Mouse (Mus musculus): ENCODE data around the gene Tbx21.

The Tbx21 gene

DNA sequence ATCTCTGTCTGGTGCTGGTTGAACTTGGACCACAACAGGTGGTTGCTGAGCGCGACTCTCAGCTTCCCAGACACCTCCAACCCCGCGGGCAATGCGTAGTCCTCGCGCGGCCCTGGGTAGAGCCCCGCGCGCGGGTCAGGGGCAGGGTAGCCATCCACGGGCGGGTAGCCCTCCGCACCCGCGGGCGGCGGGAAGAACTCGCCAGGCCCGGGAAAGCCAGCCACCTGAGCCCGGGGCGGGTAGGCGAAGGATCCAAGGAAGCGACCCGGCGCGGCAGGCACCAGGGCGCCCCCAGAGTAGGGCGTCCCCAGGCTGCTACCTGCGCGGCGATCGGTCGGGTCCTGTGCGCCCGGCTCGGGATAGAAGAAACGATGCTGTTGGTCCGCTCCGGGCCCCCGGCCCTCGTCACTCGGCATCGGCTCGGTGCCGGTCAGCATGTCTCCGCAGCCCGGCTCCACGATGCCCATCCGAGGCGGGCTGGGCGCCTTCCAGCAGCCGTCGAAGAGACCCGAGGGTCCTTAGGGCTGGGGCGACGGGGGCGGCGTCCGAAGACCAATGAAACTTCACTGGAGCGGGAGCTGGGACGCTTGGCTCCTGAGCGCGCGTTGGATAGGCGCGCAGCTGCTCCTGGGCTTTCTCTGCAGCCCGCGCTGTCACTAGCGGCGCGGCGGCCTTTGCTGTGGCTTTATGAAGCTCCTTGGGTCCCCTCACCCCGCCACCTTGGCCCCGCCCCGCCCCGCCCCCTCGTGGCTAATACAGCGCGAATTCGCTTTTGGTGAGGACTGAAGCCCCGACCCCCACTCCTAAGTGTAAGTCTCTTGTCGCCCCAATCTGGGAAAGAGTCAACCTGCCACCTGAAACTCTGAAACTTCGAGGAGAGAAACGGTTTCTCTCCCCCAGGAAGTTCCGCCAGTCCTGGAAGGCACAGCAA, at the start of gene Tbx21:
Tbx21 (minus strand) TSS at position 661 of the 931 bp plus-strand sequence.
- under 1% methylated on average over 87 of the region's 87 CpGs for WGBS

DNA sequence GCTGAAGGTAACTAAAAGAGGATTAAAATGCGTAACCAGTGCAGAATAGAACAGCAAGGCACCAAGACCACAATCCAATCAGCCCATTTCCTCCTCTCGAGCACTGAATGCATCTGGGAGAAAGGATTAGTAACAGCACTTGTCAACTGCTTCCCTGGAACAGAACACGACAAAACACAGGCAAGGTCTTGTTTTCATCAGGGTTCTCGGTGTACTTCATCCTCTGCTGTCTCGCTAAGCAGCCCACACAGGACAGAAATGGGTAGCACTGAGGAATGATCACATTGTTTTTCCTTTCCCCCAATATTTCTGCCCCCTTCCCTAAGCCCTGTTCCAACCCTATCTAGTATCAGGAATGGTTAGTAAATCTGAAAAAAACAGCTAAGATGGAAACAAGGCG, 45.2 kb upstream of the Tbx21 start:
- 37% methylated on average over 6 of the region's 6 CpGs for WGBS

DNA sequence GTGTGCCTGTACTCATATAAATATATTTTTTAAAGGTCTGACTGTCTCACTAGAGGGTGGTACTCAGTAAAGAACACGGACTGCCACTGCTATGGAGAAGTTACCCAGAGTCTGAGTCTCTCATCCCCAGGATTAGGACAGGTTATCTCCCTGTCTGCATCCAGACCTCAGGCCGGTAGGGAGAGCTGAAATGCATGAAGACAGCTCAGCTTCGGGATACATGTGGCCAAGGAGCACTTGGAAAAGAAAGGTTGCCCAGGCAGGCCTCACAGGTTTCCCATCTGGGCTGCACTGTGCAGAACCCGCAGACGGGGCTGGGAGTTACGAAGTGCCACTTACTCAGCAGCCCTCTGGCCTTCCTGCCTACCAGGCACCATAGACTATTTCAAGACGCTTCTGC, 41.9 kb upstream of the Tbx21 start:
- 50% methylated on average over 7 of the region's 7 CpGs for WGBS

DNA sequence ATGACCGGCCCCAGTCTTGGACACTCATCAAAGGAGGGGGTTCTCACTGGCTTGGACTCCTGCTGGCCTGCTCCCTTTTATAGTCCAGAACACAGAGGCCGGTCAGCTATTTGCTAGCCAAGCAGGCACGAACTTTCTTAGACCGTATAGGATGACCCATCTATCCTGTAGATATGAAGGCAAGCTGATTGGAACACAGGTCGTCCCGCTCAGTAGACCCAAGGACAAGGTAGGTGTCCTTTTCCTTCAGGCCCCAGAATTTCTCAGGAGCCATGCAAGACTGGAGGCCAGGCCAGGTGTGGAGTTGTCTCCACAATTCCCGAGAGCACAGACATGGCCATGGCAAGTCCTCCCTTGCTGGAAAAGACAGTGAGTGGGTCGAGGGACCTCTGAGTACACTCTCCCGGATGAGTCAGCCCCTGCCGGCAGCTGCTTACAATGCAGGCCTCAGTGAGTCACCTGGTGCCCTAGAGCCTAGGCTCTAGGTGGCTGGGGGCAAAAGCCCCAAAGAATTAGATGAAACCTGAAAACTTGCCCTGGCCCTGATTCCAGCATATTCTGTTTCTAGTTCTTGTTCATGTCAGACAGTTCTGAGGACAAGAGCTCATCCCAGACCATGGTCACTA, 37.6 kb upstream of the Tbx21 start:
- 39% methylated on average over 10 of the region's 10 CpGs for WGBS

DNA sequence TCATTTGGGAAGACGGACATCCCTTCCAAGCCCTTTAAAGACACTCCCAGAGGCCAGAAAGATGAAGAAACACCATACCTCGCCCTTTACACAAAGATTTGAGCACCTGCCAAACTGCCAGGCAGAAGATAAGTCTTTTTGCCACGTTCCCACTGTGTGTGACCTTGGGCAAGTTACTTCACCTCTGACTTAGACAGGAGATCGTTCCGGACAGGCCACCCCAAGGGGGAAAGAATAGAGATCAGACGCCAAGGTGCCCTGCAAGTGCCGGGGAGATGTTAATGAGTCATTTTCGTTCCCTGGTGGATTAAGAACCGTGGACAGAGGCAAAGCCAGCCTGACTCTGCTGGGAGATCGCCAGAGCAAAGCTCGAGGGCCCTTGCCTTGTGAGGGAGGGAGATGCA, 36.9 kb upstream of the Tbx21 start:
- WGBS = 6% methylated on average over 11 of the region's 11 CpGs

DNA sequence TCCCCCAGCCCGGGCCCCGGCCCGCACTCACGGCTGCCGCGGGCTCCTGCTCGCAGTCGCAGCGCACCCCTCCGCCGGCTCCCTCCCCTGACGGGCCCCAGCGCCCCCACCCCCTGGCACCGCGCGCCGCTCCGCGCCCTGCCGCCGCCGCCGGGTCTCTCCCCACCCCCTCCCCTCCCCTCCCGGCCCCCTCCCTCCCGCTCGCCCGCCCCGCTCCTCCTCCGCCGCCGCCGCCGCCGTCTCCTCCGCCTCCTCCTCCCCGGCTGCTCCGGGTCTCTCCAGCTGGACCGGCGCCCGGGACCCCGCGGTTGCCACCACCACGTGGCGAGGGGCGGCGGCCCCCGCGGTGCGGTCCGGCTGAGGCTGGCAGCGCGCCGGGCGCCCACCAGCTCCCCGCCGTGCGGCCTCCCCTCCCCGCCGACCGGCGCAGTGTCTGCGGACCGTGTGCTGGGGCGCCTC, 36.2 kb upstream of the Tbx21 start, which contains the start of gene Tbkbp1:
Tbkbp1 (minus strand) TSS at position 153 of the 459 bp plus-strand sequence.
- WGBS = under 1% methylated on average over 23 of the region's 64 CpGs

DNA sequence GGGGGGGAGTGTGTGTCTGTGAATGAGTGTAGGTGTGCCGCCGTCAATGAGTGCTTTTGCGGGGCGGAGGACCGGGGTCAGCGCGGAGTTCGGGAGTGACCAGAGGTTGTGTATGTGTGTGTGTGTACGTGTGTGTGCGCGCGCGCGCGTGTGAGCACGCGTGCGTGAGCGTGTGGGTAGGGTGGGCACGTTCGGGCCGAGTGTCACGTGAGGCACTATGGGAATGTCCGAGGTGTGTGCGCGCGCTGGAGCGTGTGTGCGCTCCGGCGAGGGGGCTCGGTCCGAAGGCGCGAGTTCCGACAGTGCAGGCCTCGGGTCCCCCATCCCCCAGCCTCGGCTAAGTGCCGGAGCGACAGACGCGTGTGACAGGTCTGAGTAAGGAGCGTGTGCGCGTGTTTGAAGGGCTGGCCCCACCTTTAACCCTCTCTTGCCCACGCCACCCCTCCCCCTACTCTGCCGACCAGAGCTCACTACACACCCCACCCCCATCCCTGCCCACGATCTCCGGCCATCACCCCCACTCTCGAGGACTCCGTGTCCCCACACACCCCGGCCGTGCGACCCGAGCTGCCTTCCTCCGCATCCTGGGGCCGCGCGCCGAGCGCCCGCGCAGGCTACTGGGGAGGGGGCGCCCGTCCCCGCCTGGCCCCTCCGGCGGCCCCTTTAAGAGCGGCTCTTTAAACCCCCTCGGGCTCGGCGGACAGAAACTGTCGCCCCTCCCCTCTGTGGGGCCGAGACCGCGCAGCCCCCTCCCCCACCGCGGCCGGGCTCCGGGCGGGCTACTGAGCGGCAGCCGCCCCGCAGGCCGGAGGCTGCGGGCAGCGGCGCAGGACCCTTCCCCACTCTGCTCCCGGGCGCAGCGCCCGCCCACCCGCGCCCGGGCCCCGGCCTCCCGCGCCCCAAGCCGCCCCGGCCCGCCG, 35.5 kb upstream of the Tbx21 start:
- under 1% methylated on average over 84 of the region's 102 CpGs for WGBS

DNA sequence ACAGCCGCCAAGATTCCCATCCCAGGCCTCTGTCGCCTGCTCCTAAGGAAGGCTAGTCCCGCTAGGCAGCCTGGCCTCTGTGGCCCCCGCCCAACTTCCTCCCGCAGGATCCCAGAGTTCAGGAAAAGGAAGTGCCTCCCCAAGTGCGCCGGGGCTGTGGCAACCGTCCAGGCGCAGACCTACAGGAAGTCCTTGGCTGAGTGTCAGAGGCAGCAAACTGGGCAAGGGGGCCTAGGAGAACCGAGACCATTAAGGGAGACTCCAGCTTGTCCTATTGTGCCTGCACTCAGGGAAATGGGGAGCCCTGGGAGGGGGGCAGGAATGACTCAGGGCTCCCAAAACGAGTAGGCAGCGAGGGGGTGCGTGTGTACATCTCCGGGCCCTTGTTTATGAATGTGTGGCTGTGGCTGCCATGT, 34.9 kb upstream of the Tbx21 start:
- 7% methylated on average over 14 of the region's 14 CpGs for WGBS

DNA sequence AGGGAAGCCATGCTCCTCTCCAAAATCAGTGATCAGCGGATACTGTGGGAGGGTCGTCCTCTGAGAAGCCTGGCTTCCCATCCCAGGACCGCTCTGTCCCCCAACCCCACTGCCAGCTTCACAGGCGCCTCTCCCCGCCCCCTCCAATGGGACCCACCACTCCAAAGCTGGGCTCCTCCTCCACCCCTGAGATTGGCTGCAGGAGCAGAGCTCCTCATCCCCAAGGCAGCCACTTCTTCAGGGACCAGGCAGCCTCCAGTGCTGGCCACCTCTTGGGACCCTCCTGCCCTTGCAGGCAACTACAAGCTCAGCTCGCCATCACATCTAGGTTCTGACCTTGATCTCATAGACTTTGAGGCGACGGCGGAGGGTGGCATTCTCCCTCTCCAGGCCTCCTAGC, 33.9 kb upstream of the Tbx21 start:
- WGBS = 62% methylated on average over 9 of the region's 9 CpGs

DNA sequence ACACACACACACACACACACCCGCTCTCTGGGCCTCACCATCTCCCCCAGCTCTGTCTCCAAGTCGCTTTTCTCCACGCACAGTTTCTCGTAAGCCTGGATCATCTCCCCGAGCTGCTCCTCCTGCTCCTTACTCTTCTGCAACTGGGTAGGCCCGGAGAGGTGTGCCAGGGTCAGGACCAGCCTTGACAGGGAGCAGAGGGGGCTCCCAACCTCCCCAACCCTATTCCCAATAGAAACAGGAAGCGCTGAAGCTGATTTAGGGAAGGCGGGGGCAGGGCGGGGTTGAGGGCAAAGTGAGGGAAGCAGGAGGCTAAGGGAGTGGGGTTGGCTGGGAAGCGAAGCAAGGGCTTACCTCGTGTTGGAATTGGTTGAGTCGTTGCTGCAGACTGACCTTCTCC, 33.5 kb upstream of the Tbx21 start:
- 39% methylated on average over 12 of the region's 12 CpGs for WGBS

DNA sequence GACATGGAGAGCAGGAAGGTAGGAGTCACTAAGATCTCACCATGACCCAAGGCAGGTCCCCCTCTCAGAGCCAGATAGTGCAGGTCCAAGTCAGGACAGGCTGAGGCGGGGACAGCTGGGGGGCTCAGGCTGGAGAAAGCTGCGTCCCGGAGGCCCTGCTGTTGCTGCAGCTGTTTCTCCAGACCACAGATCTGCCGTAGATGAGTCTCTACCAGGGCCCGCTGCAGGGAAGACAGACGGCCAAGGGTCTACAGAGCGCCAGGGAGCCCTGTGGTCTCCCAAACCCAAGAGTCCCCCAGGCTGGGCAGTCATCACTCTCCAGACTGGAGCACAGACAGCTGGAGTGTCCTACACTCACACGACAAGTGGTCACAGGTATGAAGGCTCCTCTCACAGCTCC, 32.2 kb upstream of the Tbx21 start:
- 82% methylated on average over 8 of the region's 8 CpGs for WGBS

DNA sequence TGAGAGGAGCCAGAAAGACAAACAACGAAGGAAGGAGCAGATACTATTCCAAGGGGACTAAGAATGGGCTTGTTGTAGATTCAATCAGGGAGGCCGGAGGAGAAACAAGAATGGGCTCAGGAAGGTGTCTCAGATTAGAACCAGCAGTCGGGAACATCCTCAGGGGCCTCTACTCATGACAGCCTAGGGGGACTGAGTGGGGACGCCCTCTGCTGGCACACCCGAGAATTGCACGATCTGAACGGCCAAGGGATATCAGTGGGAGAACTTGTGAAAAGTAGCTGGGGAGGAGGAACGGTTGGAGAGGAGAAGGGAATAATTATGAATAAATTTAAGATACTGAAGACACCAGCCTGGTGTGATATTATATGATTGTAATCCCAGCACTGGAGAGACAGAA, 31.6 kb upstream of the Tbx21 start:
- 13% methylated on average over 8 of the region's 8 CpGs for WGBS

DNA sequence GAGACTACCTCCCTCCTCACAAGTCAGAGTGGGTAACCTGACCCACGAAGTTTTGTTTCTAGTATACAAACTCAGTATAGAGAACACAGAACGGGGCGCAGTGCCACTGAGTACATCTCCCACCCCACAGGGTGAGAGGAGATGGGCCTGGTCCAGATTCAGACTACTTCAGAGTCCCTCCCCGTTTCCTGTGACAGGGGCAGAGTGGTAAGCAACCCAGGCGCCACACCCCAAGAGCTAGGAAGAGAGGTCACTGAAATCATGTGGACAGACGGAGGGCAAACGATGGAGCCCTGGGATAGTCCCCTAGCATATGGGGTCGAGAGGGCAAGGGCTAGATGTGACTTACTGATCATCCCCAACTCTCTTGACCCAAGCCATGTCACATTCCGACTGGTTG, 30.8 kb upstream of the Tbx21 start:
- WGBS = 84% methylated on average over 9 of the region's 9 CpGs

DNA sequence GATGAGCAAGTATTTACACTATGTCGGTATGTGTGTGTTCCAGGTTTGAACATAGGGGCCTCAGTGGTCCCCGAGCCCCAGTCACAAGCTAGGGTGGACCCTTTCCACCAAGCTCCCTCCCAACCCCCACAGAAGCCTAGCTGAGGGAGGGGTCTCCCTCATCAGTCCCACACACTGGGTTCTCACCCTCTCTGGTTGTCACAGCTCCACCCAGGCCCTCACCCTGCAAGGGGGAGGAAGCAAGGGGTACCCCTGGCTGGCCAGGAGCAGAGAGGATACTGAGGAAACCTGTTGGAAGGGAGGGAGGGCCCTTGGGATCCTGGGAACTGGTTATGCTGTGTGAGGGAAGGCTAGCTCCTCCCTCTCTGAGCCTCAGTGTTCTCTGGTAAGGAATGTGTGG, 30.2 kb upstream of the Tbx21 start:
- 91% methylated on average over 2 of the region's 2 CpGs for WGBS

DNA sequence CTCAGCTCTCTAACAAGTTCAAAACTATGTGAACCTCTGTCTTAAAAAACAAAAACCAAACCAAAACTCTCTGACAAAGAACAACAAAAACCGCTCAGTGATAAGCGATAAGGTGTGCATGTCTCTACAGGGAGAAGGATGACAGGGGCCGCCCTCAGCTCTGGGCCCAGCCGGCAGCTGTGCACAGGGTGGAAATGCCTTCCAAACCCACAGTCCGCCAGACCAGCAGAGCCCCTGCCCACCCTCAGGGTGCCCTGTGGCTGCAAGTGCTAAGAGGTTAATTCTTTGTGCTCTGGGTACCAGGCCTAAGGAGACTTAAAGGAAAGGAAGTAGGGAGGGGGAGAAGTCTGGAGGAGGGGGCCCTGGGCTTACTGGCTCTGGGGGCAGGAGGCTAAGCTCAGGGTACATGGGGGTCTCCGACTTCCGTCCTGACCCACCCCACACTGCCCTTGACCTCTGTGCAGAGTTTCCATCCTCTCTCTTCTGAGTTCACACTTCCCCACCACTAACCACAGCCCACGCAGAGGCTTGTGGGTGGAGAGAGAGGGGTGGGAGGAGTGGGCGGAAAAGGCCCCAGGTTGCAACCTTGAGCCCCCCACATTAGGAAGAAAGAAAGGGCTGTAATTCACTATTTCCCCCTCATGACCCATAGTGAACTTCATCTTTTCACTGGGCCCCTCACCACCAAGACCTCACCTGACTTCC, 28.2 kb upstream of the Tbx21 start:
- 88% methylated on average over 9 of the region's 9 CpGs for WGBS

DNA sequence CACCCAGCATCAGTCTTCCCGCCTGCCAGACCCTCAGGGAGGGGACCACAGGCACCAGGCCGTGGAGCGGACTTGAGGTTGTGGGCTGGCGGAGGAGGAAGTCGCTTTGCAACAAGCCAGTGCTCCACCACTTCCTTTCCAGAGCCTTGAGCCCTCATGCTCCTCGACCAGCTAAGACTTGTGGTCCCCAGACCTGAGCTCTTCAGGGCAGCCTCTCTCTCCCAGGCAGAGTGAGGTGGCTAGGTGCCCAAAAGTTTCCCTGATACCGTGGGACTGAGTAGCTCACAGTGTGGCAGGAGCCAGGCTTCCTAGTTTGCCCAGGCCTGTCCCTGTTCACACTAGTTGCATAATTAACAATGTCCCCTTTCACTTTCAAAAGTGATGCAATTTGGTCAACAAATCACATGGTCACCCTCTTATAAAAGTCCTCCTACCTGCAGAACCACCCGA, 27.1 kb upstream of the Tbx21 start:
- 68% methylated on average over 8 of the region's 8 CpGs for WGBS

DNA sequence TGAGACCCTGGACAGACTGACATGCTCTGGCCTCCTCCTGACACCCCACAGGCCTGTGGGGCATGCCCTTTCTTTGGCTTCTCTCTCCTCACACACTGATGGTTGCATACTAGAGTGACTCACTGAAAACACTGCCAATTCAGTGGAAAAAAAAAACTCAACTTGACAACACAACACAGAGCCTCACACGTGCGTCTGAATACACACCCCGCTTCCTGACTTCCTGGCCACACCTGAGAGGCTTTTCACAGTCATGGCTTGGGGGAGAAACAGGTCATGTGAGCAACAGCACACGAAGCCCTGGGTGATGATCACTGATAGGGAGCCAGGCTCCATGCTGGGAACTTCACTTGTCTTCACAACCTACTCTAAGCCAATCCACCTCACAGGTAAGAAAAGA, 25.7 kb upstream of the Tbx21 start:
- WGBS = 61% methylated on average over 4 of the region's 4 CpGs

DNA sequence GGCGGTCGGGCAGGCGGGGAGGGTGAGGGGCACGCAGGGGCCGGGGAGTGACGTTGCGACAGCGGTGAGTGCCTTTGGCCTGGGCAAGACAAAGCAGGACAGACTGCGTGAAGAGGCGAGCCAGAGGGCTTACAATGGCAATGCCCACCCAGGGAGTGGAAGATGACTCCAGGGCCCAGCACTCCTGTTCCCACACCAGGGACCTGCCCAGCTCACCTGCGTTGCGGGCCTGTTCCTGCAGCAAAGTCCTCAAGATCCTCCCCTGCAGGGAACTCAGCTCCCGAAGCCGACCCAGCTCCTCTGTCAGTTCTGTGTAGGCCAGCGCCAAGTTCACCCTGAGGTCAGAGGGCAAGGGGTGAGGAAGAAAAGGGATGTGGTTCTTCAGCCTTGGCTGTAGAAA, 24.1 kb upstream of the Tbx21 start:
- WGBS = 44% methylated on average over 15 of the region's 15 CpGs

DNA sequence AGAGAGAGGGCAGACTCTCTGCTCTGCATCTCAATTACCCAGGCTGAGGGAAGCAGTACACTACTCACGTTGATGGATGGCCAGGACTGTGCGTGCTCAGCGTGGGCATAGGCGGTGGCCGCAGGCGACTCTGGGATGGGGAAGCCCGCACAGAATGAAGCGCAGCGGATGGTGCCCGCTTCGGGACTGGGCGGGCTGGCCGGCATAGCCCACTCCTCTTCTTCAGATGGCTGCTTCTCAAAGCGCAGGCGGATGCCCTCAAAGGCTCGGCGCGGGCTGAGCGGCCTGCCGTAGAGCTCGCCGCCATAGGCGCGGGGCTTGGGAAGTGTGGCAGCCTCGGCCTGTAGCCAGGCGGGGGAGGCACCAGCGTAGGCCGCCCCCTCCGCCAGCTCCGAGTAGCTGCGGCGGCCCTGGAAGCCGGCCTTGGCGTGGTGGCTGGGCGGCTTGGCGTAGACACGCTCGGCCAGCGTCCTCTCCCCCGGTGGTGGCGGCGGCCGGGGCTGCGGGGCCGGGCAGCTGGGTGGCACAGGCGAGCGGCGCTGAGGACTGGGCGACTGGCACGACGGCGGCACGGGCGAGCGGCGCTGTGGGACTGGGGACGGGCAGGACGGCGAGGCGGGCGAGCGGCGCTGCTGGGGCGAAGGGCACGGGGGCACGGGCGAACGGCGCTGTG, 23.6 kb upstream of the Tbx21 start:
- whole genome bisulfite sequencing = 31% methylated on average over 69 of the region's 69 CpGs

DNA sequence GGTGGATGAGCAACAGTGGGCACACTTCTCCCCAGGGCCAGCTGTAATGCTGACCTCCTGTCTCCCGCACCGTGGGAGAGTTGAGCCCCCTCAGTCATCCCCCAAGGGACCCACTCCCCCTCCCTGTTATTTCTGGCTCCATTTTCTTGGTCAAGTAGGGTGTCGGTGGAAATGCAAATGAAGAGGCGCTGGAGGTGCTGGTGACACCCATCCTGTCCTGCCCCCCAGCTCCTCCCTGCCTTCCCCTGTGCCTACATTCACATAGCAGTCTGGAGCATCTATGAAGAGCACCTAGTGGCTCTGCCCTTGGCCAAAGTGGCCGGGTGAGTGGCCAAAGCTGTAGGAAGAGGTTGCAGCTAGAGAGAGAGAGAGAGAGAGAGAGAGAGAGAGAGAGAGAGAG, 18.1 kb upstream of the Tbx21 start:
- WGBS = 67% methylated on average over 5 of the region's 5 CpGs

DNA sequence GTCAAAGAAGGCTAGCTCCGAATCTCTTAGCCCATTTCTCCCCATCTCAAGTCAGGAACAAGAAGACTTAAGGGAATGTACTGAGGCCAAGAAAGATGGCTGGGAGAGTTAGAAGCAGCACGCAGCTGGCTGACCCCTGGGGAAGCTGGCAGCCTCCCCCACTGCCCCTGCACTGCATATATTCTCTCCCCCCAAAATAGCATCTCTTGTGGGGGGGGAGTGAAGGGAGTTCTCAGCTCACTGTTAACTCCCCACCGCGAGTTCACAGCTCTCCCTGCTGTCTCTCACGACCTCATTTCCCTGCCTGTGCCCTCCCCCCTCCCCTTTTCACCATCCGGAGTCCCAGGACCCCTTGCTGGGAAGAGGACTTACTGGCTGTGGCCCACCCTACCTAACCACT, 17.1 kb upstream of the Tbx21 start:
- 45% methylated on average over 6 of the region's 6 CpGs for WGBS

Data from cerebral cortex, adult 2 months (tissue).